In genomic region chr10:43439492-43439941, GRCm38 (mm10) we compare ENCODE assay signal across 10 mouse cellular contexts. TPM values are rescaled to one million over a fixed set of nuclear protein-coding genes. Genes with fewer than 3 reads are reported as not detected.
DNase-seq lines count a peak whose midpoint lies in the region; ATAC-seq and TF ChIP-seq lines count a peak whose summit lies in the region.
"Had no signal": no experiment of that assay in that cellular context is flagged by ENCODE, and none has a peak within 500 bp of the region (broad histone marks: within the 10 kb centered on the region; RNA-seq: fewer than 3 reads in every experiment).

No protein-coding gene starts in this region.

- intact Hi-C loops in left cerebral cortex, postnatal 4 days (cut with DNase I): no loop called here

- no peaks in the 10 kb centered on the region for H3K9me3 ChIP-seq in kidney, embryonic 16.5 days (ENCODE audit: low read length)
- no peaks in the 10 kb centered on the region for H3K9me3 ChIP-seq in forebrain, embryonic 15.5 days
- no peaks in the 10 kb centered on the region for H3K9me3 ChIP-seq in lung, embryonic 15.5 days
- no peaks in the 10 kb centered on the region for H3K9me3 ChIP-seq in neural tube, embryonic 15.5 days (replicated peaks)

- DNase-seq in kidney, postnatal 25 days: no peak
- no peak for DNase-seq in cerebellum, adult 2 months
- no peak for DNase-seq in cerebellum, adult 9-10 months
- no peak for DNase-seq in left cerebral cortex, postnatal 4 days
- DNase-seq: gastrocnemius, postnatal 25 days had no signal

- H3K9ac ChIP-seq in kidney, embryonic 16.5 days (replicated peaks; ENCODE audit: low read length): no peak overlapping the region
- no peak overlapping the region for H3K9ac ChIP-seq in forebrain, embryonic 15.5 days (replicated peaks)
- no peak overlapping the region for H3K9ac ChIP-seq in lung, embryonic 15.5 days
- no peak overlapping the region for H3K9ac ChIP-seq in neural tube, embryonic 15.5 days (replicated peaks)

- H3K27ac ChIP-seq in kidney, embryonic 16.5 days (ENCODE audit: low read length): peak overlapping the region; percentile 84
- H3K27ac ChIP-seq in forebrain, embryonic 15.5 days (replicated peaks): peak overlapping the region; percentile 54
- no peak overlapping the region for H3K27ac ChIP-seq in lung, embryonic 15.5 days
- peak overlapping the region; percentile 64; the same call in 1 of the 2 replicates for H3K27ac ChIP-seq in neural tube, embryonic 15.5 days (replicated peaks)
- no peak overlapping the region for H3K27ac ChIP-seq in cerebellum, adult 2 months (ENCODE audit: insufficient read depth, low read length)
- H3K27ac ChIP-seq: layer of hippocampus, adult 2 months had no signal

- 8% methylated on average over 7 of the region's 7 CpGs for whole genome bisulfite sequencing in kidney, embryonic 16.5 days
- WGBS in forebrain, embryonic 15.5 days: 4% methylated on average over 7 of the region's 7 CpGs
- WGBS in lung, embryonic 15.5 days: 37% methylated on average over 7 of the region's 7 CpGs
- WGBS in neural tube, embryonic 15.5 days: 9% methylated on average over 7 of the region's 7 CpGs
- 34% methylated on average over 7 of the region's 7 CpGs for WGBS in cerebellum, adult 2 months

- no peak overlapping the region for H3K4me3 ChIP-seq in kidney, embryonic 16.5 days (ENCODE audit: low read length)
- H3K4me3 ChIP-seq in forebrain, embryonic 15.5 days: no peak overlapping the region
- H3K4me3 ChIP-seq in lung, embryonic 15.5 days: no peak overlapping the region
- no peak overlapping the region for H3K4me3 ChIP-seq in neural tube, embryonic 15.5 days (replicated peaks)
- H3K4me3 ChIP-seq in cerebellum, adult 2 months (replicated peaks; ENCODE audit: insufficient read depth, low read depth, low read length): no peak overlapping the region
- H3K4me3 ChIP-seq: layer of hippocampus, adult 2 months had no signal

- peaks cover 46% of the 10 kb centered on the region for H3K4me1 ChIP-seq in kidney, embryonic 16.5 days (ENCODE audit: insufficient read depth, low read length)
- peaks cover 21% of the 10 kb centered on the region for H3K4me1 ChIP-seq in forebrain, embryonic 15.5 days
- H3K4me1 ChIP-seq in lung, embryonic 15.5 days: peaks cover 10% of the 10 kb centered on the region; the same call in 1 of the 2 replicates
- H3K4me1 ChIP-seq in neural tube, embryonic 15.5 days: peaks cover 22% of the 10 kb centered on the region
- peaks cover 4% of the 10 kb centered on the region; the same call in 1 of the 2 replicates for H3K4me1 ChIP-seq in cerebellum, adult 2 months (ENCODE audit: control insufficient read depth, insufficient read depth, low read length)

- H3K36me3 ChIP-seq in kidney, embryonic 16.5 days (ENCODE audit: insufficient read depth, low read length): peaks cover 5% of the 10 kb centered on the region; the same call in 1 of the 2 replicates
- H3K36me3 ChIP-seq in forebrain, embryonic 15.5 days: no peaks in the 10 kb centered on the region
- no peaks in the 10 kb centered on the region for H3K36me3 ChIP-seq in lung, embryonic 15.5 days
- H3K36me3 ChIP-seq in neural tube, embryonic 15.5 days: no peaks in the 10 kb centered on the region

- ATAC-seq in kidney, embryonic 16.5 days (ENCODE audit: low FRiP score, low TSS enrichment): no peak
- peak; percentile 85 for ATAC-seq in forebrain, embryonic 15.5 days (replicated peaks)
- no peak for ATAC-seq in lung, embryonic 15.5 days (ENCODE audit: borderline replicate concordance, extremely low read depth, low FRiP score, low TSS enrichment)
- ATAC-seq in neural tube, embryonic 15.5 days (ENCODE audit: low FRiP score): peak; percentile 62; the same call in 1 of the 2 replicates

- H3K4me2 ChIP-seq in kidney, embryonic 16.5 days (replicated peaks; ENCODE audit: low read depth, low read length): peak overlapping the region; percentile 21; the same call in 1 of the 2 replicates
- H3K4me2 ChIP-seq in forebrain, embryonic 15.5 days (replicated peaks): no peak overlapping the region
- peak overlapping the region; percentile 10; the same call in 1 of the 2 replicates for H3K4me2 ChIP-seq in lung, embryonic 15.5 days
- 0 out of 2 replicates have a peak overlapping the region, but pooled peaks have one; percentile 2 for H3K4me2 ChIP-seq in neural tube, embryonic 15.5 days

- no peak for TF ChIP-seq POLR2A in cerebellum, adult 2 months (IDR thresholded peaks at IDR 0.05; ENCODE audit: borderline replicate concordance, insufficient read depth, low read length)

- TF ChIP-seq CTCF in cerebellum, adult 2 months (IDR thresholded peaks at IDR 0.05; ENCODE audit: borderline replicate concordance, insufficient read depth, low read depth, low read length): no peak

- no peaks in the 10 kb centered on the region for H3K27me3 ChIP-seq in kidney, embryonic 16.5 days (ENCODE audit: insufficient read depth, low read length)
- H3K27me3 ChIP-seq in forebrain, embryonic 15.5 days: no peaks in the 10 kb centered on the region
- no peaks in the 10 kb centered on the region for H3K27me3 ChIP-seq in lung, embryonic 15.5 days
- H3K27me3 ChIP-seq in neural tube, embryonic 15.5 days (replicated peaks): no peaks in the 10 kb centered on the region
- H3K27me3 ChIP-seq in cerebellum, adult 2 months (ENCODE audit: control insufficient read depth, insufficient read depth, low read length): no peaks in the 10 kb centered on the region

RNA-seq across cellular contexts. Expression of gene Bend3, which starts 39.1 kb away (rescaled TPM):
- 4.1 and 6.8 TPM in 2 replicates for polyA plus RNA-seq in kidney, embryonic 16.5 days (2015; fragmentation: Nextera tagmentation; extraction: Ambion mirVana)
- 4.2 and 5.1 TPM in 2 replicates for polyA plus RNA-seq in forebrain, embryonic 15.5 days (2015; fragmentation: Nextera tagmentation; extraction: Ambion mirVana)
- 4.0 and 4.3 TPM in 2 replicates for polyA plus RNA-seq in lung, embryonic 15.5 days (2015; fragmentation: Nextera tagmentation; extraction: Ambion mirVana)
- polyA plus RNA-seq in neural tube, embryonic 15.5 days (2015; fragmentation: Nextera tagmentation; extraction: Ambion mirVana): 2.5 and 2.9 TPM in 2 replicates
- 2.8 and 3.2 TPM in 2 replicates for polyA plus RNA-seq in cerebellum, adult 2 months (2012; rRNA removed)
- 10 to 100 TPM; 13.3 to 14.1 TPM for total RNA-seq in left cerebral cortex, postnatal 4 days (2021)

Comparison
In these comparisons a context has a peak if more than half of its experiments do, and no peak if none do; other contexts are left out.
1. ATAC-seq: peak in forebrain, embryonic 15.5 days (single experiment) and neural tube, embryonic 15.5 days (single experiment); none in kidney, embryonic 16.5 days (single experiment) and lung, embryonic 15.5 days (single experiment).
2. H3K27ac ChIP-seq: peak in kidney, embryonic 16.5 days (single experiment), forebrain, embryonic 15.5 days (single experiment) and neural tube, embryonic 15.5 days (single experiment); none in lung, embryonic 15.5 days (single experiment) and cerebellum, adult 2 months (single experiment).